Mouse (Mus musculus) CH12.LX (cell line): ENCODE measurements around the gene Cd83. TPM values are rescaled to one million over a fixed set of nuclear protein-coding genes. Genes with fewer than 3 reads are reported as not detected.

Experiments used
- DNase-seq: peaks from one replicate; pipeline ENCODE4 v3.0.0-alpha.2; 2013; ENCODE audit errors: extremely low read depth
- H3K27ac ChIP-seq: 2 replicates; pipeline ENCODE4 v1.5.1; 2012; ENCODE audit warnings: low read depth, mild to moderate bottlenecking, control low read depth, moderate library complexity; ENCODE audit not compliant: insufficient read depth
- H3K27me3 ChIP-seq: replicated peaks from 2 replicates; pipeline ENCODE3; 2012; ENCODE audit warnings: inconsistent platforms
- H3K36me3 ChIP-seq, 2 experiments: replicated peaks in 1 of 2; 2 replicates each; pipeline versions ENCODE3 to v1.6.1; 2012; ENCODE audit warnings: inconsistent platforms in 1 of 2, low read length in 1 of 2, mild to moderate bottlenecking in 1 of 2, mixed read lengths in 1 of 2, moderate library complexity in 1 of 2; ENCODE audit not compliant: control insufficient read depth in 1 of 2, insufficient read depth in 1 of 2
- H3K4me1 ChIP-seq, 2 experiments: 2 replicates each; pipeline ENCODE4 v1.6.1; 2012; ENCODE audit warnings: inconsistent platforms in 1 of 2, moderate library complexity in 1 of 2; ENCODE audit not compliant: insufficient read depth in 2 of 2, control insufficient read depth in 1 of 2
- H3K4me2 ChIP-seq: 2 replicates; pipeline ENCODE4 v1.6.1; 2012; ENCODE audit warnings: low read depth, mild to moderate bottlenecking, control low read depth; ENCODE audit not compliant: poor library complexity, insufficient read depth, severe bottlenecking
- H3K4me3 ChIP-seq, 3 experiments: fragments of 150-350 bp in 1 of 3; sonication (generic) in 1 of 3; replicated peaks in 1 of 3; 2 replicates each; pipeline versions ENCODE3 to v1.5.1; 2011 to 2012; ENCODE audit warnings: low read depth in 2 of 3, low read length in 2 of 3, mild to moderate bottlenecking in 2 of 3, moderate library complexity in 2 of 3, control low read depth in 1 of 3, improper control_type of control experiment in 1 of 3, inconsistent platforms in 1 of 3, mixed read lengths in 1 of 3; ENCODE audit not compliant: poor library complexity in 1 of 3
- H3K79me2 ChIP-seq: replicated peaks from 2 replicates; pipeline ENCODE4 v1.6.1; 2012; ENCODE audit warnings: mild to moderate bottlenecking, moderate library complexity; ENCODE audit not compliant: control insufficient read depth, poor library complexity, insufficient read depth, severe bottlenecking; ENCODE audit errors: extremely low read depth
- H3K9ac ChIP-seq: 2 replicates; pipeline ENCODE4 v1.6.1; 2012; ENCODE audit warnings: low read depth, mild to moderate bottlenecking, control low read depth, moderate library complexity; ENCODE audit not compliant: insufficient read depth
- H3K9me3 ChIP-seq: replicated peaks from 2 replicates; pipeline ENCODE3; 2012; ENCODE audit warnings: low read length, inconsistent platforms, mixed read lengths
- BHLHE40 ChIP-seq: IDR thresholded peaks from 2 replicates; pipeline ENCODE4 v1.6.1; 2011; ENCODE audit warnings: mild to moderate bottlenecking, low read depth, low read length, improper control_type of control experiment
- CTCF ChIP-seq, 2 experiments: IDR thresholded peaks in 1 of 2; conservative IDR thresholded peaks in 1 of 2; 2 replicates each; pipeline ENCODE4 v1.5.1; 2011 to 2012; ENCODE audit warnings: low read depth in 2 of 2, low read length in 2 of 2, improper control_type of control experiment in 1 of 2, inconsistent platforms in 1 of 2, mild to moderate bottlenecking in 1 of 2, moderate library complexity in 1 of 2
- ETS1 ChIP-seq: conservative IDR thresholded peaks from 2 replicates; pipeline ENCODE4 v1.6.1; 2012; ENCODE audit warnings: low read depth, mild to moderate bottlenecking, inconsistent platforms, low read length, improper control_type of control experiment, moderate library complexity
- MAX ChIP-seq: IDR thresholded peaks from 2 replicates; pipeline ENCODE4 v1.6.1; 2011; ENCODE audit warnings: low read length, improper control_type of control experiment
- MYC ChIP-seq: IDR thresholded peaks from 2 replicates; pipeline ENCODE4 v1.6.1; 2011; ENCODE audit warnings: low read depth, mild to moderate bottlenecking, improper control_type of control experiment, low read length
- POLR2A ChIP-seq: IDR thresholded peaks from 2 replicates; pipeline ENCODE4 v1.6.1; 2011; ENCODE audit warnings: low read depth, mild to moderate bottlenecking, improper control_type of control experiment, low read length
- POLR2AphosphoS2 ChIP-seq: IDR thresholded peaks from 2 replicates; pipeline ENCODE4 v1.6.1; 2011; ENCODE audit warnings: low read depth, low read length, improper control_type of control experiment
- SIN3A ChIP-seq: IDR thresholded peaks from 2 replicates; pipeline ENCODE4 v1.6.1; 2012; ENCODE audit warnings: low read length, improper control_type of control experiment, inconsistent platforms
- ZC3H11A ChIP-seq: IDR thresholded peaks from 2 replicates; pipeline ENCODE4 v1.6.1; 2012; ENCODE audit warnings: low read depth, mild to moderate bottlenecking, inconsistent platforms, low read length, improper control_type of control experiment
- ZKSCAN1 ChIP-seq: IDR thresholded peaks from 2 replicates; pipeline ENCODE4 v1.6.1; 2012; ENCODE audit warnings: low read depth, inconsistent platforms, low read length, improper control_type of control experiment, borderline replicate concordance
- ZMIZ1 ChIP-seq: IDR thresholded peaks from 2 replicates; pipeline ENCODE4 v1.6.1; 2012; ENCODE audit warnings: low read depth, mild to moderate bottlenecking, inconsistent platforms, low read length, improper control_type of control experiment
- ZNF384 ChIP-seq: IDR thresholded peaks from 2 replicates; pipeline ENCODE4 v1.6.1; 2012; ENCODE audit warnings: low read depth, low read length, improper control_type of control experiment, inconsistent platforms
- dilution Hi-C: fragments of 300-500 bp; cut with MboI; formaldehyde crosslinking; loops from 2 replicates; pipeline ENCODE4 v1.14.3; 2020; ENCODE audit warnings: low sequenced_read_pairs; ENCODE audit not compliant: extremely low pct_unique_long_range_greater_than_20kb, extremely low pct_ligation_motif_present
- in situ Hi-C: fragments of 300-500 bp; cut with MboI; formaldehyde crosslinking; loops from 3 replicates; pipeline ENCODE4 v1.14.3; 2019; ENCODE audit warnings: low sequenced_read_pairs, low pct_ligation_motif_present, low pct_unique_long_range_greater_than_20kb, mixed read lengths
- polyA plus RNA-seq: library from polyadenylated mRNA; unstranded; fragments of >175 nt; gene quantifications from 2 replicates; pipeline ENCODE4 v1.2.1, GENCODE M21; 2012; ENCODE audit warnings: low read depth; ENCODE audit not compliant: insufficient read length
- total RNA-seq, 2 experiments: library from RNA; depleted of rRNA; stranded (reverse); fragments of 300-350 nt in 1 of 2; fragments of >200 nt in 1 of 2; gene quantifications; 2 replicates each; pipeline ENCODE4 v1.2.3; 2012 to 2014

Cd83 gene
- total and polyA plus RNA-seq, 3 experiments = 109 to 298 (median 129) TPM

DNA sequence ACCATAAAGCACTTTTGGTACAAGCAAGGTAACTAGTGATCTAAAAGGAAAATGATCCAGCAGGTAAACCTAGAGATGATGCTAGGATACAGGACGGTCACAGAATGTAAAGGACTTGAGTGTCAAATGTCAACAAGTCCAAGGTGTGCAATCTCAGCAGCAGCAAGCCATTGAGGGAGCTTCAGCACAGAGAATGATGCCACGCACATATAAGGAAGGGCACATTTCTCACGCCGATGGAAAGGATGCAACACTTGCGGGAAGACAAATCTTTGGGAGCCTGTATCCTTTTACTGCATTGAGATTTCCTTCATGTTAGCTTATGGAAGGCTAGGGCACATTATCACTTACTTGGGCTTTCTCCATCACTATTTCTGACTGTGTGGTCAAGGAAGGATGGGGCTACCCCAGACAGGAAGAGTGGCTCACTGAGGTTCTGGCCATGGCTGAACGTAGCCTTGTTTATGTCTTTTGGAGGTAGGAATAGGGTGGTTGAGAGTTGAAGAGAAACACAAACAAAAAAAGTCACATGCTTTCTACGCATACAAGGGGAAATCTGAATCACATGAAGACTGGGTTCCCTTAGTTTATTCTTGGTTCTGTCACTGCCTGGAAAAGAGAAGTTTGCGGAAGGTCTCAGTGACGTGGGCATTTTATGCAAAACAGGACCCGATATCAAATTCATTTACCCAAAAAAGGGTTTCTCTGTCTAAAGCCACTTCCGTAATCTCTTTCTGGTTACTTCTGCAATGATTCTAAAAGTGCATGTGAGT, 5.8 kb downstream of the Cd83 start:
- Histone ChIP-seq H3K27ac (peak overlapping the region; percentile 46), H3K79me2 (peaks cover 94% of the 10 kb centered on the region), H3K9me3 (no peaks in the 10 kb centered on the region), H3K4me3 (peak overlapping the region in 2 of 3 experiments; percentile 2 to 96), H3K27me3 (no peaks in the 10 kb centered on the region), H3K4me1 (peaks cover 35 to 62% of the 10 kb centered on the region in 2 experiments), H3K36me3 (peaks cover 57 to 82% of the 10 kb centered on the region in 2 experiments), H3K4me2 (peak overlapping the region; percentile 69), H3K9ac (no peak overlapping the region)
- 0 out of 2 replicates have a peak, but pooled peaks have one; percentile 10 for TF ChIP-seq MYC
- TF ChIP-seq POLR2A = peak; percentile 52
- peak; percentile 89 for TF ChIP-seq POLR2AphosphoS2
- TF ChIP-seq ZC3H11A = no peak
- peak; percentile 31; the same call in 1 of the 2 replicates for TF ChIP-seq ZMIZ1
- TF ChIP-seq BHLHE40 = peak; percentile 31; the same call in 1 of the 2 replicates
- 0 out of 2 replicates have a peak, but pooled peaks have one; percentile 39 for TF ChIP-seq SIN3A
- peak; percentile 61 for TF ChIP-seq ETS1
- no peak for TF ChIP-seq CTCF (conservative IDR thresholded peaks at IDR 0.05 in 1 of 2, IDR thresholded peaks at IDR 0.05 in 1 of 2; ENCODE audit: low read depth in 2 of 2, low read length in 2 of 2)
- in situ Hi-C loops (no loop called here), dilution Hi-C loops (no loop called here)
- peak; percentile 74 for DNase-seq

DNA sequence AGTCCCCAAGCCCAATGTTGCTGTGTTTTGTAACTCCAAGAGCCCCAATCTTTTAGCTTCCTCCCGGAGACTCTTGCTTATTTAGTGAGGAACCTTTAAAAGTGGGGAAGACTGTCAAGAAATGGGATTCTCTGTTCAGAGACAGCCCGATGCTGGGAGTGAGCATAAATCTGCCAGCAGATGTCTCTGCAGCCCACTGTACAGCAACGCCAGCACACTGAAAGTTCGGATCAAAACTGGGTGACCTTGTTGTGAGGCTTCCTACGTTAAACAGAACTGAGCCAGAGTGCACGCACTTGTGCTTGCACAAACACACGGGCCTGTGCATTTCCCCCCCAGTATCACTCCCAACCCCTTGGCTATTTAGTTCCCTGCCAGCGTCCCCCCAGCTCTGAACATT, 10.8 kb downstream of the Cd83 start:
- peaks cover 83 to 96% of the 10 kb centered on the region in 2 experiments for H3K36me3 ChIP-seq
- H3K27ac ChIP-seq = no peak overlapping the region
- H3K9me3 ChIP-seq = no peaks in the 10 kb centered on the region
- dilution Hi-C loops (no loop called here), in situ Hi-C loops (no loop called here)
- no peaks in the 10 kb centered on the region for H3K27me3 ChIP-seq
- peaks cover 35 to 96% of the 10 kb centered on the region in 2 experiments for H3K4me1 ChIP-seq
- no peak overlapping the region for H3K4me2 ChIP-seq
- H3K4me3 ChIP-seq = no peak overlapping the region
- peaks cover 83% of the 10 kb centered on the region for H3K79me2 ChIP-seq
- no peak for DNase-seq
- no peak overlapping the region for H3K9ac ChIP-seq
- TF ChIP-seq ZKSCAN1 (no peak), POLR2AphosphoS2 (peak; percentile 18; the same call in 1 of the 2 replicates)

- no peaks in the 10 kb centered on the region for H3K9me3 ChIP-seq
- H3K27ac ChIP-seq = no peak overlapping the region
- peaks cover 62% of the 10 kb centered on the region for H3K79me2 ChIP-seq
- in situ Hi-C loops = no loop called here
- DNase-seq = no peak
- no peak overlapping the region for H3K4me2 ChIP-seq
- dilution Hi-C loops = no loop called here
- peaks cover 20 to 93% of the 10 kb centered on the region in 2 experiments for H3K4me1 ChIP-seq
- H3K36me3 ChIP-seq = peaks cover 86 to 100% of the 10 kb centered on the region in 2 experiments
- H3K9ac ChIP-seq = no peak overlapping the region
- H3K27me3 ChIP-seq = no peaks in the 10 kb centered on the region
- TF ChIP-seq MAX = no peak
- TF ChIP-seq ZMIZ1 = 0 out of 2 replicates have a peak, but pooled peaks have one; percentile 7
- no peak for TF ChIP-seq ZNF384
- no peak overlapping the region for H3K4me3 ChIP-seq
Measured at GRCm38 (mm10) chr13:43798655-43799054, 14.1 kb downstream of the Cd83 start.
